Mouse (Mus musculus) ovary, postnatal 14 days (tissue): ENCODE measurements at regions not wholly inside any gene's neighbourhood (a gene's known extent, or its start where the extent isn't known, plus 50 kb on each side); places are given as distances from the start of the nearest gene placed in this dataset.

Source experiments
- DNase-seq: peaks from one replicate; pipeline ENCODE4 v3.0.0; 2022; ENCODE audit warnings: low spot score

DNA sequence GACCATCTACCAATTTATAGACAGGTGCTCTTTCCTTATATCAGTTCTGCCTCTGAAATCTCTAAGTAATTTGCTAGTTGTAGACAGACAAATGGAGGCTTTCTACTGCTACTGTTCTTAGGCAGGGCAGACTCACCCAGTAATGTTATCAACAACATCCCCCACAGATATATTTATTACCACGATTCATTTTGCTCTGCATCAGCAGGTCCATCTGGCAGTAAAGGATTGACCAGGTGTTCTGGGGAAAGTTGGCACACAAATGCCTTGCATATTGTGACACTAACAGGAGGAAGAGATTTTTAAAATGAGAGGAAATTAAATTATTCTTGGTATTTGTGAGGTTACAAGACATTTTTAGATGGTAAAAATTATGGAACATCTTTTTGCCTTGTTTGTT lies 627.3 kb upstream of the Tmprss15 start:
- DNase-seq: no peak

DNA sequence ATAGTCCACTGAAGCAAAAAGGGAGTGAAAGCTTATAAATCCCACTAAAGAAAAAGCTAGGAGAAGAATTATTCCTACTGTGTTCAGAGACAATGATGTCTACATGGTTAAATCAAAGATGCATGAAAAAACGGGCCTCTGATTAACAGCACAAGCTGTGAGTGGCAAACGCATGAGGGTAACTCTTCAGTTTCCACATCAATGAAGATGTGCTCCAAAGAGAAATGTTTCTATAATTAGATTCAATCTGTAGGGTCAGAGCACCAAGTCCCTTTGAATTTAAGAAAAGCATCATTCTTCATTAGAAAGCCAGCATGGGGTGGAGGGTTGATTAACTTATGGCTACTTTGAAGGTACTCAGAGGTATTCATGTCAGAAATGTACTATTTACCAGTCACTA lies 601.5 kb upstream of the Tmprss15 start:
- DNase-seq: no peak

DNA sequence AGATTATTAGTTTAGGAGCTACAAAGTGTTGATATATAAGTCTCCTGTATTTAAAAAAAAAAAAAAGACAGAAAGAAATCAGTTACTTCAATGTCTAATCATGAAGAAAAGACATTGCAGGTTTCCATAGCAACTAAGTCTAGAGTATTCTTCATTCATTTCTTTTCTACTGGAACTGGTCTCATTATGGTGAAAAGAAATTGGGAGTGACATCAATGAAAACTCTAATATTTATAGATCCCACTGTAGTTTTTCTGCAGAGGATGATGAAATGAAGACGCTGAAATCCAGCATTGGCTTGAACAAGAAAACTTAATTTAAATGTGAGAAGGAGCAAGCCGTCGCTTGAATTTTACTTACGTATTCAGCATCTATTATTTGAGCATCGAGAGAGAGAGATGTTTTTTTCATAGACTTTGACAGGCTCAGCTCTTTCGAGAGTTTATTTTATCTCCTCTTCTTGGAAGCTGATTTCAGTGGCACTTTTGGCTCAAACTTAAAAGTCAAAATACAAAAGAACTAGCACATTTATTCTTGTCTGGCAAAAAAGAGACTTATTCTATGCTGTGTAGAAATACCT lies 560.4 kb upstream of the Tmprss15 start:
- DNase-seq: no peak

DNA sequence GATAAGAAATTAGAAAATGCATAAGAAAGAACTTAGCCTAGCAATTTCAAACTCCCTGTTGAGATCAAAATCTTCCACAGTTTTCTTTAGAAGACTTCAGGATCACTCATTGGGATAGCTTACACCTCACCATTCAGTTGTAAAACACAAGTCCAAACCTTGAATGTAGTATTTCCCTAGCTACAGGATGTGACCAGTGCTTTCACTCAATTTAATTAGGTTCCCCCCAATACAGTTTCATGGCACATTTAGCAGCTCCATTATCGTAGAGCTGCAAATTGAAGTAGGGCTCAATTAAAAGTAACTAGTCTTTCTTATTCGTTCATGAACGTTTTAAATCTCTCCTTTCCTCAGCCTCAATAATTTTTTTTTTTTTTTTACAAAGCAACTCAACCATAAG lies 550.0 kb upstream of the Tmprss15 start:
- no peak for DNase-seq

DNA sequence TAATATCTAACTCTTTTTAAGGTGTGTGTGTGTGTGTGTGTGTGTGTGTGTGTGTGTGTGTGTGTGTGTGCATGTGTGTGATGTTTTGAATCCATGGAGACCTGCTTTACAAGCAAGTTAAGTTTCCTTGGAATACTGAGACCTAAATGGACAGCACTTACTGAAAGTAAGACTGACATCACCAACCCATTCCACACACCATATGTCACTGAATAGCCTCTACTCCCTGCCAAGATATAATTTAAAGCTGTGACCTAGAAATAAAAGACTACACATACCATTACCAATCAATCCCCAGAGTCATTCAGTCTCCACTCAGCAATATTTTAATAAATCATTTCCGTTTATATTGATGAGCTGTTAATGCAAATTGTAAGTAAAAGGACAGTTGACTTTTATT lies 536.2 kb upstream of the Tmprss15 start:
- DNase-seq: no peak

DNA sequence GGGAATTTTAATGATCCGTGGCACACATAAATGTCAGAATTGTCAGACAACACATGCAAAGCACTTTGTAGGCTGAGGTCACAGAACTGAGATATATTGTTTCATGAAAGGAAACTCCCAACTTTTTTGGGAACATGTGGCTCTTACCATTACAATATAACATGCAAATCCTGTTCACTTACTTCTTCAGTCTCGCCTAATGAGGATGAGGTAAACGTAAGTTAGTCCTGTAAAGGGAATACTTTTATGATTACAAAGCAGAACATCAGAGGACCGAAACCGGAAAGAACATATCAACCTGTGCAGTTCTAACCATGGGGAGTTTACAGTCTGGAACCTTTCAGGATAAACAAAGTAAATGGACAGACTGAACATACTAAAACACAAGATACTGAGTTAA lies 520.1 kb upstream of the Tmprss15 start:
- no peak for DNase-seq

DNA sequence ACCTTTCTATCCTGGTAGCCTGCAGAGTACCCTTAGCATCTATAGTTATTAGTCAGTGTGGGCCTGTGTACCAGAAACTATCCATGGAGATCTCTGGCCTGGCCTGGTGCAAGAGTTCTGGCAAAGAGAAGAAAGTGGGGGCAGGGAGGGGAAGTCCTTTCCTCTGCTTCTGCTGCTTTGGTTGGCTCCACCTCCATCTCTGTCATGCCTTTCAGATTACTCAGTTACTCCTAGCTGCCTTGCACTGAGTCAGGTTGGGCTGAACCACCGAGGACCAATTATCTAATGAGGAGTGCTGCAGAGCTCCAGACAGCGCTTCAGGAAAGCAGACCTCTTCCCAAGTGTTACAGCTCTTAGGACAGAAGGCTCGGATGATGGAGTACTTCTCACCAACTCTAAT lies 500.0 kb upstream of the Tmprss15 start:
- no peak for DNase-seq

DNA sequence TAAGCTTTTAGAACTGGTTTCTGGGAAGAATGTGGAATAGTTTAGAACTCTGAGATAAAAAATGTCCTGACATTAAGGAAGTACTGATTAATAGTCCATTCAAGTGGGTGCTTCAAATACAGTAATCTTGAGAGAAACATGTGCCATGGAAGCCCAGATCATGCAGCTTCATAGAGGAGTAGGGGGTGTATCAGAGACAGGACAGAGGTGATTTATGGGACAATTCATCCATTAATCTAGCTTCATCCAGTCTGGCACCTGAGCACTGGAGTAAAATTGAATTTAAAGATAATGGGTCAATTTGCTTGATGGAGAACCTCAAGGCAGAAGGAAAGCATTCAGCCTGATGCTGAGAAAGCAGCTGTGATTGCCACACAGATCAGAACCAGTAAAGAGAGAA lies 494.8 kb upstream of the Tmprss15 start:
- DNase-seq: no peak

DNA sequence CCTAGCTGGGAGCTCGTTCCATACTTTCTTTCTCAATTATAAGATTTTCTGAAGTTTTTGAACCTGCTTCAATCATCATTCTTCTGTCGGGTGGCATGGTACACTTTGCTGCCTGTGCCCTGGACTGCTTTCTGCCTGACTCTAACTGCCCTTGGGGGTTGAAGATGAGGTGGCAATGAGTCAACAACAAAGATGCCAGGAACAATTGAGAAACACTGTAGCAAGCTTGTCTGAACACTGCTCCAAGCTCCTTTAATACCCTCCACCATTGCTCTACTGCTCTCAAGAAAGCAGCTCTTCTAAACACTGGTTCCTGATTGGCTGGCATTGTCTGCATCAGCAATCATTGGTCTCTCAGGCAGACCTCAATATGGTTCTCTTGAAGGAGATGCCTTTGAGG lies 480.0 kb upstream of the Tmprss15 start:
- no peak for DNase-seq

DNA sequence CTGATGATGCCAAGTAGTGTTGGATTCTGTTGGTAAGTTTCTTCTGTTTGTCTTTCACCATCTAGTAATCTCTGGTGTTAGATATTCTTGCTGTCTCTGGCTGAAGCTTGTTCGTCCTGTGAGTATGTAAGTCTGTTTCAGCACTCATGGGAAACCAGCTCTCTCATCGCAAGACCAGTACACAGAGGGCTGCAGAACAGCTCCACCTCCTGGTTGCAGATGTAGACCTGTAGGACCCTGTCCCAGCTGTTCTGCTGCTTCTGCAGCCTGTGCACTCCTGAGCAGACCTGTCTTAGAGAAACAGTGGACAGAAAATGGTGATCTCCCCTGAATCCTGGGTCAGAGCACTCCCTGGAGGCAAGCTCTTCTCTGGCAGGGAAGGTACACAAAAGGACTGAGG lies 443.5 kb upstream of the Tmprss15 start:
- no peak for DNase-seq

DNA sequence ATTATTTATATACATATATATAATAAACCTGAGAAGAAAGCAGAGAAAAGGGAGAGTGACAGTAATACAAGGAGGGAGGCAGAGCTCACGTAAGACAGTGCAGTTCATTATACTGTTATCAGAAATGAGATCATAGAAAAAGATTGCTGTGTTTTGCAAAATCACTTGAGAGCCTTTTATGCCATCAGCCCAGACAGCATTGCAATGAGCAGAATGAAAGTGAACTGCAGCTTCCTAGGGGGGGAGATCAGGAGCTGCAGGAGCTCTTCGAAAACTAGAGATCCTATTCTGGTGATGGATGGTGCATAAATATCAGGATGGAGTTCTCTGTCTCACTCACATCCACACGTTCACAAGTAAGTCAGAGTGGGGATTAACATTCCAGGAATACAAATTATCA lies 401.6 kb upstream of the Tmprss15 start:
- DNase-seq: no peak

DNA sequence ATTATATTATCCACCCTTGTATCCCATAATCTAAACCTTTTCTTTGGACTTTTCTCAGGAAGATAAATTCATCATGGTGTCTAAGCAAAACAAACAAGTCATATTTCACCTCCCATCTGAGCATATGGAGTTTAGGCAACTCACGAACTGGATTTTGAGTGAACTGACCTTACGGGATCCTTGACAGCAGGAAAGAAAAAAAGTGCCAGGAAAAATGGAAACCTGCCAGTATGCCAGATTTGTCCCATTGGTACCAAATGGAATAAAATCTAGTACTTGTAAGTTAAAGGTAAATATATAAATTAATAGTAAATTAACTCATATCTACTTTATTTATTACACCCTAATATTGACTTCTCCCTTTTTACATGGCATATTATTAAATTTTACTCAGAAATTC lies 360.0 kb upstream of the Tmprss15 start:
- no peak for DNase-seq

DNA sequence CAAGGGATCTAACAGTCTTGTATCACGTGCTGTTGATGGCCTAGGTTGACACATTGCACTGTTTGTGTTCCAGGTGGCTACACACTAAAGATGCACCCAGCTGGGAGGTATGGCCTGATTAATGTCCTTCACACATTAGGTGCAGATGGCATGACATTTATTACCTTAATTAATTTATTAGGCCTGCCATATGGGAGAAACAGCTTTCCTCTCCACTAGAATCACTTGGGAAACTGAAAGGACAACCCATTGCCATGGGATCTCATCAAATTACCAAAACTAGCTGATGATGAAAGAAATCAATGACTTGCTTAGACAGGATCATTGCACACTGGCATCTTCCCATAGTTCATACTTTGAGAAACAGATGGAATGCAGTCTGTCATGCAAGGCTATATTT lies 358.8 kb upstream of the Tmprss15 start:
- DNase-seq: no peak

DNA sequence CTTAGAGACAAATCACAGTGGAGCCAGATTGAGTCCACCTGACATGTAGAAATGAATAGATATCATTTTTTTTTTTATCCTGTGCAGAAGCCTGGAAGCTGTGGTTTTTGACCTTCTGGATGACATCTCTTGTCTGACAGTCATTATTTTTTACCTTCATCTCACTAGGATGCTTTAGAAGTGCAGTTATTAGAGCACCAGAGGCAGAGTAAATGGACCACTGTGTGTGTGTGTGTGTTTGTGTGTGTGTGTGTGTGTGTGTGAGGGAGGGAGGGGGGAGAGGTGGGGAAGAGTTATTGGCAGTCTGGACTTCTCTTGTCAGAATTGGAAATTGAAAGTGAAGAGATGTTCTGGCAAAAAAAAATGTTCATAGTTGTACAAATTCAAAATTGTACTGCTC lies 316.5 kb upstream of the Tmprss15 start:
- no peak for DNase-seq

DNA sequence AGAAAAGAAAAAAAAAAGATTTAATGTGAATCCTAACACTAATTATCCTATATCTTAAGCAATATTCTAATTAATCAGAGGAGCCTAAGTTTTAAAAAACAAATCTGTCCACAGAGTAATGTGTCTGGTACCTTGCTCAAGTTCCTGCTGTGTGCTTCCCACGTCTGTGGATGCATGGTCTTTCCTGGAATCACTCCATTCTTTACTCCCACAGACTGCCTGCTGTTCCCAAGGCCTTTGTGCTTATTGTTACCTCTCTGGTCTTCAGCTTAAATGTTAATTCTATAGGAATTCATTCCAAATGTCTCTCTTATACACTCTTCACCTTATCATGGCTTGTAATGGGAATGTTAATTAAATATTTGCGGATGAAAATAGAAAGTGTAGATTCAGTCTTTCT lies 315.3 kb upstream of the Tmprss15 start:
- no peak for DNase-seq

DNA sequence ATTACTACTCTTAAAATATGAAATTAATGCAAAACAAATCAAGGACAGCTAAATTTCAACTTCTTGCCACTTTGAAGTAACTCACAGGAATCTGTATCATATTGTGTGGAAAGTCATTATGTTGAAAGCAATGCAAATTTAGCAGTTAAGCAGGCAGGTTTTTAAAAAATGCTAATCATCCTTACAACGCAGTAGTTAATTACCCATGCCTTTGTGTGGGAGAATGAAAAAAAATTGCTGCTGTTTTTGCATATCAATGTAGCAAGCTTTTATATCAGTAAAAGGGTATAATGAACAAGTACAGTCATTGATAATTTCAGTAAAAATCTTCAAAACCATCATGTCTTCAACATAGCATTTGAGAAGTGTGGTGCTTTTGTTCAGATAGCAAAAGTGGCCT lies 313.2 kb upstream of the Tmprss15 start:
- DNase-seq: no peak

DNA sequence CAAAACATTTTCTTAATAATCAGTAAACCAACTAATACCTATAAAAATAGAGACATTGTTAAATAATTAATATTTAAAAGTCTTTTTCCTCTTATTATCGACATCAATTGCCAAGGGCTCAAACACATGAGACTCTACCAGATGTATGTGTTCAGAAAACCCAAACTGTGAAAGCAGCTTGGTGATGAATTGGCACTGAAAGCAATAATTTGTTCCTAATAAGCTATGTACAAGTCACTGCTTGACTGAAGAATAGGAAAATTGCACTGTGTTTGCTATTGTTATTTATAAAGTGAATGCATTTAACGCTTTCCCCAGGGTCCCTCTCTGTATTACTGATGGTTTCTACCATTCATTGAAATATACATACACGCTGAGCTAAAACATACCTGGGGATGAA lies 309.2 kb upstream of the Tmprss15 start:
- DNase-seq: no peak

DNA sequence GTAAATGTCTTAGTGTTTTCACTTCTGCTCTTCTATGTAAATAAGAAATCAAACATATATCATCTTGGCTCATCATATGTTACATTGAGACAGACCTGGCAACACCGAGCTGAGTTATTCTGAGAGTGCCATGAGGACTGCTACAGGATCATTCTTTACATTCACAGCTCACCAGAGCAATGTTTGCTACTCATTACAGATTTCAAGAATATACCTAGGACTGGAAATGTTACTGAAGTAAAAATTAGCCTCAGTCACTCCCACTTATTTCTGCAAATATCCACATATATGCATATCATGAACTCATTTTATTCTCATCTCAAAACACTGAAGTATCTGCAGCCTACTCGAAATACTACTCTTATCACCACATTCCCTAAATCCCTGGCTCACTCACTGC lies 307.6 kb upstream of the Tmprss15 start:
- DNase-seq: no peak

DNA sequence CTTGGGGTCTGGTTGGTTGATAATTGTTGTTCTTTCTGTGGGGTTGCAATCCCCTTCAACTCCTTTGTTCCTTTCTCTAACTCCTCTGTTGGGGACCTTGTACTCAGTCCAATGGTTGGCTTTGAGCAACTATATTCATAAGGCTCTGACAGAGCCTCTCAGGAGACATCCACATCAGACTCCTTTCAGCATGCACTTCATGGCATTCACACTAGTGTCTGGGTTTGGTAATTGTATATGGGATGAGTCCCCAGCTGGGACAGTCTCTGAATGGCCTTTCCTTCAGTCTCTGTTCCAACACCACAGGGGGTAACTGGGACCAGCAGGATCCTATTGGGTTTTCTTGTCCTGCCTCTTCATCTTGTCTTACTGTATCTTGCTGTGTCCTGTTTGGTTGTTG lies 303.5 kb upstream of the Tmprss15 start:
- no peak for DNase-seq

DNA sequence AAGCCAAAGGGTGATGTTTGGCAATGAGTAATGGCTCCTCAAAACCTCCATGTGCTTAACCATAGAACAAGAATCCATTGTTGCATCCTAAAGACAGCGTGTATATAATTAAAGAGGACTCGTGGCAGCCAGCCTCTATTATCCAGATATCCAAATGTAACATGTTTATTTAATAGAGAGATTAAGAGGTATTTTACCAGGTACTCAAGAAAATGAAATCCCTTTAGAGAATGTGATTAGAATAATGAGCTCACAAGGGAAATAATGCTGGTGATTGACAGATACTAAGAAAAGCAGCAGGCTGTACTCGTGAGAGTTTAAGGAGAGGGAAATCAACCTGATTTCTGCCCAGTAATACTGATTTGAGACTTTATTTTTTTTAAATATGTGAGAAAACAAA lies 295.5 kb upstream of the Tmprss15 start:
- no peak for DNase-seq

DNA sequence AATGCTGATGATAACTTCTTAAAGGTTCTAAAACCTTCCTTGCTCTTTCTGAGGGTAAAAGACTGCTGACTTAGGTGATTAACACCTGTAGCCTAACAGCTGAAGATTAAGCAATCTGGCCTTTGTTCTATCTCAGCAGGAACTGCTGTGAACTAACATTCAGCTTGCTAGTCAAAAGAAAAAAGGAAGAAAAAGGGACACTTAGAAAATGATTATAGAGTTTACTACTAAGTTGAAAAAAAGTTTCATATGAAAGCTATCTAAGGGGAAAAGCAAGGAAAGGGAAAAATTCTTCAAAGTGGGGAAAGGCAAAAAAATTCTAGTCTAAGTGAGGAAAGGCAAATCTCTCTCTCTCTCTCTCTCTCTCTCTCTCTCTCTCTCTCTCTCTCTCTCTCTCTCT lies 259.2 kb upstream of the Tmprss15 start:
- DNase-seq: no peak

DNA sequence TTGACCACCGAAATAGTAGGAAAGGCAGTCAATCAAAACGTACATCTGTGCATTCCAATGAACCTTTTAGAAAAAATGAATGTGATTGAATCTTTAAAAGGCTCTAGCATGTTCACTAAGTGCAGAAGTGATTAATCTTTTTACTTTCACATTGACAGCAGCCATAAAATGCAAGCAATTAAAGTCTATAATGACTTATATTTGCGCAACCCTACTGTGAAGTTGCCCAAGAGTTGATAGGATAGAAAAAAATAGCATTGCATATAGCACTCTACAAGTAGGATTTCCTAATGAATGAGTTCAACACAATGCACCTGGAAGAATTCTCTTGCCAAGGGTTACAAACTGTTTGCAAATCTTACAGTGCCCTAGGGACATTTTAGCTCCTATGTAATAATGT lies 251.6 kb upstream of the Tmprss15 start:
- no peak for DNase-seq

DNA sequence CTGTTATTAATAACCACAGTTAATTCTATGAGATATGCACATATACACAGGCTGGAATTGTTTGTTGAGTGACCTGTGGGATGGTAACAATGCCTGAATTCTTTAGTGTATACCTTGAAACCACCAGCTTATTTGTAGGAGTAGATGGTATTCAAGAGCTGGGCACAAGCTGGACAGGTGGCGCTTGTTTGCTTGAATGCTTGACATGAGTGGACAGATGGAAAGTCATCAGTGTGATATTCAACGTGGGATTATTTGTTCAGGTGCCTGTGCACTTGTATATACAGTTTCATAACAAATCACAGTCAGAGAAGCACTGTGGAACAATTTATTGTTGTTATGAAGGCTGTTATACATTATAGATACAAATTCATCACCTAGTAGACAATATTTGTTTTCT lies 245.5 kb upstream of the Tmprss15 start:
- DNase-seq: no peak

DNA sequence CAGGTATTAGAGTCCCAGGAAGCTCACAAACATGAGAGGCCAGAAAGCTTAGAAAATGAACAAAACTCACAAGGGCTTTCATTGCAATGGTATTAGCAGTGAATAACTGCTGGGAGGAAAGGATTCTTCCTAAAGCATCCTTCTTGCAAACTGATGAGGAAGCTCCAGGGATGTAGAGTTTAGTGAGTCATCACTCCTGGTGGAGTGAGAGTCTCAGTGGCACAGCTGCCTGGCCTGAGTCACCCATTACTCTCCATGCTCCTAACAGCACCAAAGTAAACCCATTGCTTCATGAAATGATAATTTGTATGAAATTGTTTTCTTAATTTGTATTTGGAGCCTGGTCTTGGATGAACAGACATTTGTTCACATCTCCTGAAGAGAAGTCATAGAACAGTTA lies 245.1 kb upstream of the Tmprss15 start:
- DNase-seq: no peak

DNA sequence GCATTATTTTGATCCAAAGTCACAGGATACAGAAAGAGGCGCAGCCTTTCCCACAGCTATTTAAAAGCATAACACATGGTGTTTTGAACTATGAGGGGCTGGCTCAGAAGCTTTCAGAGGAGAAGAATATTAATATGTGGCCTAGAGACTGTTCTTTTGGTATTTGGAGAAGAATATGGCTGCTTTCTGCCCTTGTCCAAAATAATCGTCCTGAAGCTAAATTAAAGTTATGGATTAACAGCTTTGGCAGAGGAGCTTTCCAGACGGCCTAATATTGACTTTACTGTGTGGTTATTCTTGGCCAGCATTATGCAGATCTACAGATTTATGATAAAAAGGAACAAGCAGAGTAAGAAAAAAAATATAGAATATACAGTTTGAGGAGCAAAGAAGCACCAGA lies 222.4 kb upstream of the Tmprss15 start:
- no peak for DNase-seq
